Comparison of ENCODE assay signal across 8 mouse cellular contexts in the genomic region with DNA sequence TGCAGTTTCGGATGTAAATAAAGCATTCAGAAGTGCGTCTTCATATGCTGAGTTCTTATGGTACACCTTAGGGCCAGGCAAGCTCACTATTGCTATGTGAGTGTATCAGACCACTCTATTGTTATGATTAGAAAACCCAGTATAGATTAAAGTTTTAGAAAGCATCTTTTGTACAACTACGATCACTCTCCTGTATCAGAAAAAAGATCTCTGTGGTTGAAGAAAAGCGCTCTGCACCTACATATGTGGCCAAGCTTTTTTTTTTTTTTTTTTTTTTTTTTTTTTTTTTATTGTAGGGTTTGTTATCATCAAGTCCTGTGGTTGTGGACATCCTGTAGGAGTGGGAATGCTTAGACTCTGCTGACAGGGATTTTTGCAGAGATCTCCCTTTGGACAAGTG. TPM values are rescaled to one million over a fixed set of nuclear protein-coding genes. Genes with fewer than 3 reads are reported as not detected.
DNase-seq lines count a peak whose midpoint lies in the region; ATAC-seq and TF ChIP-seq lines count a peak whose summit lies in the region.

No protein-coding gene starts in this region.

- intact Hi-C loops in left cerebral cortex, adult 2 months (cut with DNase I) = no loop called here
- intact Hi-C loops in left cerebral cortex, postnatal 10 days (cut with DNase I) = no loop called here

- no peak for TF ChIP-seq CTCF in left cerebral cortex, adult 2 months (IDR thresholded peaks at IDR 0.05)

- H3K4me2 ChIP-seq in intestine, embryonic 15.5 days (replicated peaks) = peak overlapping the region; percentile 52
- H3K4me2 ChIP-seq in neural tube, embryonic 14.5 days (ENCODE audit: low read depth, low read length) = peak overlapping the region; percentile 62

- H3K9me3 ChIP-seq in intestine, embryonic 15.5 days = no peaks in the 10 kb centered on the region
- no peaks in the 10 kb centered on the region for H3K9me3 ChIP-seq in neural tube, embryonic 14.5 days (ENCODE audit: control insufficient read depth, low read length)

- peak overlapping the region; percentile 54 for H3K4me3 ChIP-seq in left cerebral cortex, adult 2 months
- peak overlapping the region; percentile 65 for H3K4me3 ChIP-seq in intestine, embryonic 15.5 days (replicated peaks)
- H3K4me3 ChIP-seq in neural tube, embryonic 14.5 days (ENCODE audit: low read depth, low read length) = peak overlapping the region; percentile 65

- H3K9ac ChIP-seq in intestine, embryonic 15.5 days = no peak overlapping the region
- H3K9ac ChIP-seq in neural tube, embryonic 14.5 days (replicated peaks; ENCODE audit: low read depth, low read length) = no peak overlapping the region

- WGBS in intestine, embryonic 15.5 days = 48% methylated on average over 4 of the region's 4 CpGs
- 58% methylated on average over 4 of the region's 4 CpGs for WGBS in neural tube, embryonic 14.5 days

- 0 out of 2 replicates have a peak, but pooled peaks cover 2% of the 10 kb centered on the region for H3K4me1 ChIP-seq in intestine, embryonic 15.5 days (replicated peaks)
- H3K4me1 ChIP-seq in neural tube, embryonic 14.5 days (ENCODE audit: control insufficient read depth, insufficient read depth, low read length) = peaks cover 5% of the 10 kb centered on the region; the same call in 1 of the 2 replicates

- DNase-seq in left cerebral cortex, adult 2 months (ENCODE audit: extremely low spot score in 1 of 2, low spot score in 2 of 2) = no peak
- no peak for DNase-seq in left cerebral cortex, postnatal 10 days (ENCODE audit: extremely low spot score in 1 of 2, low spot score in 2 of 2)
- DNase-seq in c-Kit-positive CD71-positive TER-119-negative erythroid progenitor cells, embryonic 14.5 days (ENCODE audit: low read depth) = peak; percentile 13
- no peak for DNase-seq in urinary bladder, postnatal 14 days (ENCODE audit: low spot score)
- DNase-seq in right cerebral cortex, postnatal 14 days = no peak
- no peak for DNase-seq in kidney, adult 18-20 months

- H3K27me3 ChIP-seq in intestine, embryonic 15.5 days (replicated peaks) = no peaks in the 10 kb centered on the region
- H3K27me3 ChIP-seq in neural tube, embryonic 14.5 days (ENCODE audit: control insufficient read depth, insufficient read depth, low read length) = no peaks in the 10 kb centered on the region

- H3K36me3 ChIP-seq in intestine, embryonic 15.5 days = no peaks in the 10 kb centered on the region
- peaks cover 4% of the 10 kb centered on the region; the same call in 1 of the 2 replicates for H3K36me3 ChIP-seq in neural tube, embryonic 14.5 days (ENCODE audit: control insufficient read depth, insufficient read depth, low read length)

- H3K27ac ChIP-seq in left cerebral cortex, adult 2 months = no peak overlapping the region; the same call in 1 of the 2 replicates
- H3K27ac ChIP-seq in intestine, embryonic 15.5 days = no peak overlapping the region
- no peak overlapping the region for H3K27ac ChIP-seq in neural tube, embryonic 14.5 days (ENCODE audit: low read depth, low read length)

- ATAC-seq in intestine, embryonic 15.5 days = no peak
- ATAC-seq in neural tube, embryonic 14.5 days (ENCODE audit: low read depth) = no peak

RNA-seq across cellular contexts. Expression of a gene that starts 0.9 kb away (rescaled TPM):
- total RNA-seq in left cerebral cortex, adult 2 months (2021) = 10 to 100 TPM; 18.8 to 19.4 TPM
- 10 to 100 TPM; 19.3 to 19.4 TPM for total RNA-seq in left cerebral cortex, postnatal 10 days (2021)
- polyA plus RNA-seq in intestine, embryonic 15.5 days (2015; fragmentation: Nextera tagmentation; extraction: Ambion mirVana) = 14.4 and 16.8 TPM in 2 replicates
- polyA plus RNA-seq in neural tube, embryonic 14.5 days (2014; fragmentation: Nextera tagmentation; extraction: Ambion mirVana) = 22.8 and 24.6 TPM in 2 replicates

RNA-seq across cellular contexts. Expression of a gene that starts 1.0 kb away (rescaled TPM):
- total RNA-seq in left cerebral cortex, adult 2 months (2021) = 10 to 100 TPM; 13.9 TPM
- 10 to 100 TPM; 16.1 to 16.6 TPM for total RNA-seq in left cerebral cortex, postnatal 10 days (2021)
- 20.8 and 22.9 TPM in 2 replicates for polyA plus RNA-seq in intestine, embryonic 15.5 days (2015; fragmentation: Nextera tagmentation; extraction: Ambion mirVana)
- 23.9 and 25.3 TPM in 2 replicates for polyA plus RNA-seq in neural tube, embryonic 14.5 days (2014; fragmentation: Nextera tagmentation; extraction: Ambion mirVana)

RNA-seq across cellular contexts. Expression of a gene that starts 53.6 kb away (rescaled TPM):
- 1 to 10 TPM; 5.6 to 6.9 TPM for total RNA-seq in left cerebral cortex, adult 2 months (2021)
- total RNA-seq in left cerebral cortex, postnatal 10 days (2021) = 1 to 10 TPM; 3.7 to 5.1 TPM
- polyA plus RNA-seq in intestine, embryonic 15.5 days (2015; fragmentation: Nextera tagmentation; extraction: Ambion mirVana) = 8.8 and 9.5 TPM in 2 replicates
- polyA plus RNA-seq in neural tube, embryonic 14.5 days (2014; fragmentation: Nextera tagmentation; extraction: Ambion mirVana) = 9.8 and 12.1 TPM in 2 replicates
